Mouse (Mus musculus) gastrocnemius, adult 18-20 months (tissue): ENCODE measurements at regions not wholly inside any gene's neighbourhood (a gene's known extent, or its start where the extent isn't known, plus 50 kb on each side); places are given as distances from the start of the nearest gene placed in this dataset.
A peak's percentile ranks its signal among the peaks of the same experiment; 100 is the strongest.

Experiments used
- DNase-seq: peaks from one replicate; pipeline ENCODE4 v3.0.0; 2021; ENCODE audit warnings: low spot score

- DNase-seq, result no peak
Measured at GRCm38 (mm10) chr13:39127942-39128341, 167.3 kb upstream of the Slc35b3 start.

GRCm38 (mm10) chr13:39092058-39092457 lies 131.4 kb upstream of the Slc35b3 start:
- no peak for DNase-seq

GRCm38 (mm10) chr13:39084544-39084943 lies 123.9 kb upstream of the Slc35b3 start:
- DNase-seq, result no peak

GRCm38 (mm10) chr13:39074211-39074610 lies 113.5 kb upstream of the Slc35b3 start:
- DNase-seq, result no peak

- no peak for DNase-seq
Measured at GRCm38 (mm10) chr13:39032263-39032662, 71.6 kb upstream of the Slc35b3 start.

GRCm38 (mm10) chr13:39020168-39020567 lies 59.5 kb upstream of the Slc35b3 start:
- no peak for DNase-seq

- peak; percentile 69 for DNase-seq
Measured at GRCm38 (mm10) chr13:39011696-39012095, 51.0 kb upstream of the Slc35b3 start.
